Mouse (Mus musculus) heart, postnatal 0 days (tissue): ENCODE measurements at regions not wholly inside any gene's neighbourhood (a gene's known extent, or its start where the extent isn't known, plus 50 kb on each side); places are given as distances from the start of the nearest gene placed in this dataset.

Source experiments
- CTCF ChIP-seq: IDR thresholded peaks from 2 replicates; pipeline ENCODE4 v1.5.1; 2016; ENCODE audit warnings: antibody characterized with exemption, control low read depth, low read depth
- EP300 ChIP-seq: IDR thresholded peaks from 2 replicates; pipeline ENCODE4 v1.6.1; 2016; ENCODE audit warnings: antibody characterized with exemption, low read depth

DNA sequence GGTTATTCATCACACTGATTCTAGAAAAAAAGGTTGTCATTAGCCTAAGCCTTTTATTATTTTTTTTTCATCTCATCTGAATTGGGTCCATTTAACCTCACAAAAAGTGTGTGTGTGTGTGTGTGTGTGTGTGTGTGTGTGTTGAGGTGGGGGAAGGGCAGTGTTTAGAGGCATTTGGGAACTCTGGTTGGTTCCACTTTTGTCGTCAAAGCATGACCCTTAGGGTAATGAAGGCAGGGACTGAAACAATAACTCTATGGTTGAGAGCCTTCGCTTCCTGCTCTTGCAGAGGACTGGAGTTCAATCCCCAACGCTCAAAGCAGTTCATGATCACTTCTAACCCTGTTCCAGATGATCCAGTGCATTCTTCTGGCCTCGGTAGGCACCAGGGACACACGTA lies 96.1 kb upstream of the Plekhg1 start:
- TF ChIP-seq CTCF (no peak), EP300 (no peak)
